Mouse (Mus musculus) left cerebral cortex, postnatal 36 days (tissue): ENCODE results near the gene Erbb2. TPM values are rescaled to one million over a fixed set of nuclear protein-coding genes. Genes with fewer than 3 reads are reported as not detected.
A peak's percentile ranks its signal among the peaks of the same experiment; 100 is the strongest.

Experiments
- DNase-seq, 2 experiments: peaks; one replicate each; pipeline ENCODE4 v3.0.0; 2021 to 2022; ENCODE audit warnings: low spot score in 2 of 2, mixed read lengths in 1 of 2
- intact Hi-C: fragments of 180-260 bp; cut with DNase I; formaldehyde crosslinking; loops from one replicate; pipeline ENCODE4 v1.15.1; 2025
- total RNA-seq, 2 experiments: library from RNA; stranded (reverse); gene quantifications; 2 replicates each; pipeline ENCODE4 v1.2.3; 2021

Erbb2 gene
- total RNA-seq, 2 experiments from 2014 or later: 1.7 to 2.4 TPM

DNA sequence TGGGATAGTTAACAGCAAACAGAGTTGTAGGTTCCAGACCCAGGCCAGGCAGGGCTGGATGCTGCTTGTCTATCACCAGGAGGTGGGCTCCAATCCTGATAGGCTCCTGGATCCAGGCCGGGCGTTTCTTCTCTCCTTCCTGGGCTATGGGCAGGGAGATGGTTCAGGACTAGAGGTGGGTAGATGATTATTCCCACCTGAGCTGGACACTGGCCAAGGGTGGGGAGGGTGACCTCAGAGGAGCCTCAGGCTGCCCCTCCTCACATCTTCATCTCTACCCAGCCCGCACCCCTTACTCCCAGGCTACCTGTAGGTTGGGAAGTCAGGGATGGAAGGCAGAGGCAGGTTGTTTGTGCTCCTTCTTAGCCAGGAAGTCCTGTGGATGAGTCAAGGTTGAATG lies 37.1 kb downstream of the Erbb2 start:
- DNase-seq: no peak
- intact Hi-C loops: no loop called here

GRCm38 (mm10) chr11:98449921-98450771 lies 37.9 kb downstream of the Erbb2 start:
- DNase-seq: no peak
- intact Hi-C loops: loop anchor here (10.0 kb wide), 1 partner anchor 185 kb away; no protein-coding TSS in a partner anchor

DNA sequence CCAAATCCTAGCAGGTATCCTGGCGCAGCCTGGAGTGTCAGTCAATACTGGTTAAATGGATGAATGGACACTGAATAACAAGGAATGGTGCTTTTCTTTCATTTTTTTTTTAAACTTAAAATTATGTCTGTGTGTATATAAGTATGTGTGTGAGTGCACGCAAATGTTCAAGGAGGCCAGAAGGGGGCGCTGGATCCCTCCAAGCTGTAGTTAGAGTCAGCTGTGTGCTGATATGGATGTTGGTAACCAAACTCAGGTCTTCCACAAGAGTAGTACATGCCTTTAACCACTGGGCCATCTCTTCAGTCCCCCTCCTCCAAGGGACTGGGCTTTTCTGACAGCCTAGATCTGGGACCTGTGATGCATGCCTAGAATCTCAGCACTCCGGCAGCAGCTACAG lies 43.2 kb downstream of the Erbb2 start:
- intact Hi-C loops: loop anchor here (10.0 kb wide), 1 partner anchor 191 kb away; no protein-coding TSS in a partner anchor

GRCm38 (mm10) chr11:98456545-98456944 lies 44.3 kb downstream of the Erbb2 start:
- intact Hi-C loops: loop anchor here (2.0 to 10.0 kb wide), 2 partner anchors 114 to 192 kb away; no protein-coding TSS in a partner anchor
- no peak for DNase-seq

More for the DNA sequence above, 43.2 kb downstream of the Erbb2 start:
- DNase-seq: no peak

- no peak for DNase-seq
- intact Hi-C loops: loop anchor here (2.0 to 10.0 kb wide), 2 partner anchors 114 to 192 kb away; no protein-coding TSS in a partner anchor
Observed at GRCm38 (mm10) chr11:98456945-98457344, 44.7 kb downstream of the Erbb2 start.

DNA sequence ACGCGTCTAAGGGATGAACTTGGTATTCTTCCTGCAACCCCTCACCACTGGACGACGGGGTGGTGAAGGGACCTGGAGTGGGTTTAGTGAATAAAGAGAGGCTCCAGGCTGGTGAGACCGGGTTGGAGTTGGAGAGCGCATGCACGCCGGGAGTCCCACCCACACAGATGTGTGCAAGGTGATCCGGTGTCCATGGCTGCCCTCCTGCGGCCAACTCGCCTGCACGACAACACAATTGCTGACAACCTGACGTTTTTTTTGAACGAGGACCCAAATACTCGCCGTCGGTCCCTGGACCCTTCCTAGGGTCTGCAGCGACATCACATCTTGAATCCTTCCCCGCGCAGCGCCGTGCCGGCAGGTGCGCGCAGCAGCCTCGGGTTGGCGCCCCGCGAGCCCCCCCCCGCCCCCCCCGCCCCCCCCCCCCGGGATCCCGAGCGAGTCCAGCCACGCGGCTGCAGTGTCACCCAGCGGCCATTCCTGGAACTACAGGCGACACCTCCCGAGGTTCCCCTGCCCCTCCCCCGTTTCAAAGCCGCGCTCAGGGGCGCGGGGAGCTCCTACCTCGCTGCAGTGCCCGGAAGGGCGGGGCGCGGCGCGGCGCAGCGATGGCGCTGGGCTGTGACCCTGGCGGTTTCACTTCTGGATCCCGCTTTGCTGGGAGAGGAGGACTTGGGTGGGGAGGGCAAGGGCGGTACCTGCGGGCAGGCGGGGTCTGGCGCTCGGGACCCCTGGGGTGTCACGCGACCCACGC lies 45.3 kb downstream of the Erbb2 start:
- peak; percentile 72 to 81 for DNase-seq
- intact Hi-C loops: loop anchor here (2.0 to 10.0 kb wide), 2 partner anchors 115 to 193 kb away; no protein-coding TSS in a partner anchor

- intact Hi-C loops: loop anchor here (10.0 kb wide), 1 partner anchor 194 kb away; no protein-coding TSS in a partner anchor
- no peak for DNase-seq
Observed at GRCm38 (mm10) chr11:98458121-98458990, 46.1 kb downstream of the Erbb2 start.

DNA sequence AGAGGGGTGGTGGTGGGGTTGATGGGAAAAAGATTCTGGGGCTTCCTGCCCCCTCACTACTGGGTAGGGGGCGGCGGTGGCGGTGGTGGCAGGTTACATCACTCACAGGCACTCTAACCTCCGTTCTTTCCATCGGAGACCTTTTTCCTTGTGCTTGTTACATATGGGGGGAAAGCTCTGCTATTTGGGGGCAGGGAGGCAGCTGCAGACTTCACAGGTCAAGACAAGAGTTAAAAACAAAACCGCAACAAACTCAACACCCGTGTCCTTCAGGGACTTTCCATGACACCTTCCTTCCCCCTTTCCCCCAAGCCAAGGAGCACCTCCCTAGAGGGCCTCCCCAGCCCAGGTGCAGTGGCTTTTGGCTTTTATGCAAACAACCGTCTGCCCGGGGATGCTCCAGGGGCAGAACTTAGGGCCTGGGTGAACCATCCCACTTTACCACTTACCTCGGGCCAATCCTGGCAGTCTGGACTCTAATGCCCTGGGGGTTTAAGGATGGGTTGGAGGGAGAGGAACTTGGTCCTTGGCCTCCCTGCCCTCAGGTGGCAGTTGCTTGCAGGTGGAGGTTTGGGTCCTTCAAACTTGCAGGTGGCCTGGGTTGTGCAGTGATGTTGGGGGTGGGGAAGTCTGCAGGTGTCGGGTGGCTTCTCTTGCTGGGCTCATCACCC lies 46.9 kb downstream of the Erbb2 start:
- DNase-seq: no peak
- intact Hi-C loops: loop anchor here (10.0 kb wide), 1 partner anchor 194 kb away; no protein-coding TSS in a partner anchor

- no peak for DNase-seq
- intact Hi-C loops: loop anchor here (10.0 kb wide), 1 partner anchor 195 kb away; no protein-coding TSS in a partner anchor
Observed at GRCm38 (mm10) chr11:98459860-98460259, 47.6 kb downstream of the Erbb2 start.

DNA sequence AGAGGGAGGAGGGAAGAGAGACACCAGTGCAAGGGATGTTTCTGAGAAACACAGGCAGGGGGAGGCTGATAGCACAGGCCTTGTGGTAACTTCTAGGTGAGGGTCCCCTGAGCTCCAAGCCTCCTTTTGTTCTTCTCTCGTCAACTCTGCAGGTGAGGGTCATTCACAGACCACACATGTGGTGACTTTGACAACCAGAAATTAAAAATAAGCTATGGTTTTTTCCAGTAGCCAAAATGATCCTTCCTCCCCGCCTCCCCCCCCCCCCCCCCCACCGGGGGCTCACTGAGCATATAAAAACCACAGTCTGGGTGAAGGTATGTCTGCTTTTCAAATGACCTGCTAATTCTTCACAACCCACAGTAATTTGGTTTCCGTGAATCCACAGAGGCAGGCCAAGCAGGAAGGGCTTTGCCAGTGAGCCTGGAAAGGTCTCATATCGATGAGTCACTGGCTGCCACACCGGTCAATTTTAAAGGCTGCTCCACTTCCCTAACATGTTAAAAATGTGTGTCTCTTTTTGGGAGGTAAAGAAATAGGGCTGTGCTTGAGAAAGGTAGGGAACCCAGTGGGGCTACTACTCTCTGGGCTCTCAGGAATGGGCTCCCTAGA lies 48.9 kb downstream of the Erbb2 start:
- DNase-seq: no peak
- intact Hi-C loops: no loop called here

DNA sequence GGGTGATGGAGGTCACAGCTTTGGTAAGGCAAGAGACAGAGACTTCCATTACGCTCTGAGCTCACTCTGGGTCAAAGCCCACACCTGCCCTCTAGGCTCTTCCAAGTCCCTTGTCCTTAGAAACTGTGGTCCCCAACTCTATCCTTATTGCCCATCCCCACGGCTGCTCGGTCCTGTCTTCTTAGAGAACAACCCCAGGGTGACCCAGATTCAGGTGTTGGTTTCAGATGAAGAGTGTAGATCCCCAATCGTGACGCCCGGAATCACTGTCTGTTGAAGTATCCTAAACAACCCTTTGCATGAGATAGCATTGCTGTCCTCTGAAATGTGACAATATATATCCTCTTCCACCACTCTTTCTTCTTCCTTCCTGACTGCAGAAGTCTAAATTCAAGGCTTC lies 50.0 kb downstream of the Erbb2 start:
- DNase-seq: no peak
- intact Hi-C loops: no loop called here

GRCm38 (mm10) chr11:98463911-98464310 lies 51.6 kb downstream of the Erbb2 start:
- DNase-seq: no peak
- intact Hi-C loops: no loop called here

DNA sequence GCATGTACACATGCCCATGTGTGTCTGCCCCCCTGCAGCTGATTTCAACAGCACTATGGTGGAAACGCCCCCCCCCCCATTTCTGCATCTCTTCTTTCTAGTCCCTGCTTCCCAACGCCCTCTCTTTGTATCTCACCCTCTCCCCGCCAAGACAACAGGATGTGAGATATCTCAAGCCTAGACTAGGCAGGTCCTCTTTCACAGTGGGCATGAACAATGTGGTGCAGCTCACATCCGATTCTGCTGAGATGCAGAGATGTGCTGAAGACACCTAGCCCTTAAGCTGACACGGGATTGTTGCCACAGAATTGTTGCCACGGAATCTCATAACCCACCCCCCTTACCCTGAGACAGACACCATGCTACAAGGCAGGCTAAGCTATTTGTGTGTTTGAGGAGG lies 52.2 kb downstream of the Erbb2 start:
- no peak for DNase-seq
- intact Hi-C loops: no loop called here

- DNase-seq: no peak
- intact Hi-C loops: no loop called here
Observed at GRCm38 (mm10) chr11:98469761-98470714, 57.8 kb downstream of the Erbb2 start.

DNA sequence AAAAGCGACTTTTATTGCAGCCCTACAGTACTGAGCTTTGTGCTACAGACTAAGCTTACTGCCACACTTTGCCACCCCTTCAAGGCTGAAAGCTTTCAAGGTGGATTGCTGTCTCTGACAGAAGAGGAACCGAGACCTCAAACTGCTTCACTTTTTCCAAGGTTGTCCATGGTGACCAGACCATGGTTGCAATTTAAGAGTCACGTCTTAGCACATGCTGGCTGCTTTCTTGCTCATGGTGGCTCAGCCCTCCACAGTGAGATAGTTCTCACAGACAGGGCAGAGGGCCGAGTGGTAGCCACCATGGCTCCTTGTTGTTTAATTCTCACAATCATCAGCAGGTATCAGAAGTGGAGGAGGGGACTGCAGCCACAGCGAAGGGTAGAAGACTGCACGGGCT lies 58.5 kb downstream of the Erbb2 start:
- DNase-seq: no peak
- intact Hi-C loops: no loop called here

DNA sequence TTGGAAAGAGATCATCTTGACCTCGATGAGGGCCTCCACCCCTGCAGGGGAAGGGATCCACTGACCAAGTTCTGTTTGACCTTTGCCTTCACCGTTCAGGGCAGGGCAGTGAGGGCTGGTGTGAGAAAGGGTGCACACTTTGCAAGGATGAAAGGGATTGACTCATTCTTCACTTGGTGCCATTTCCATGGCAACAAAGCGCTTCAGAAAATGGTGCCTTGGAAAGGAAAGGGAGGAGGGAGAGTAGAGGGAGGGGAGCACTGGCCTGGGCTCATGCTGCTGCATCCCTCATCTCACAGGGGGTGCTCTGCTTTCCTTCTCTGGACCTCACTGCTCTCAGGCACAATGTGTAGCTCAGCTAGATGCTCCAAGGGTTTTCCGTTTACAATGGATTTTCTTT lies 60.4 kb downstream of the Erbb2 start:
- DNase-seq: no peak
- intact Hi-C loops: no loop called here

DNA sequence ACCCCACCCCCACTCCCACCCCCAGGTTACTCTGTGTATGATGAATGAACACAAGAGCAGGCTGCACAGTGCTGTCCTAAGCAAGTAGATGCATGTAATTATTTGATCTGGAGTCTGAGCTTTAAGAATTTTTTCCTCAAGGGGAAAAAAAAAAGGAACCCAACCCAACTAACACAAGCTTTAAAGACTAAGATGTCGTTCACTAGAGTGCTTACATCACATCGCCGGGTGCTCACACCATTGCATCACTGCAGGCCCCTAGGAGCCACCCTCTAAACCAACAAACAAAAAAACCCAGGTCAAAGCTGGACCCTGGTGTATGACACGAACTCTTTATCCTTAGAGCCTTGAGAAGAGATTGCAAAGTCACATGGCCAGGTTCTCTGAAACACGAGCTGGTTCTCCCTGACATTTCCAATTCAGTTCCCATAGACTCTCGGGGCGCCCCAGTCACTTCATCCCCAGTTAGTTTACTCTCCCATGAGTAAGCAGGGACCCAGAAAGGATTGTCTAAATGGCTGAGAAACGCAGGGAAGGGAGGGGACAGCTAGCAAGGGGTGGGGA lies 61.7 kb downstream of the Erbb2 start:
- no peak for DNase-seq
- intact Hi-C loops: no loop called here
